Mouse (Mus musculus): ENCODE data around the gene Higd2a.

Higd2a gene

DNA sequence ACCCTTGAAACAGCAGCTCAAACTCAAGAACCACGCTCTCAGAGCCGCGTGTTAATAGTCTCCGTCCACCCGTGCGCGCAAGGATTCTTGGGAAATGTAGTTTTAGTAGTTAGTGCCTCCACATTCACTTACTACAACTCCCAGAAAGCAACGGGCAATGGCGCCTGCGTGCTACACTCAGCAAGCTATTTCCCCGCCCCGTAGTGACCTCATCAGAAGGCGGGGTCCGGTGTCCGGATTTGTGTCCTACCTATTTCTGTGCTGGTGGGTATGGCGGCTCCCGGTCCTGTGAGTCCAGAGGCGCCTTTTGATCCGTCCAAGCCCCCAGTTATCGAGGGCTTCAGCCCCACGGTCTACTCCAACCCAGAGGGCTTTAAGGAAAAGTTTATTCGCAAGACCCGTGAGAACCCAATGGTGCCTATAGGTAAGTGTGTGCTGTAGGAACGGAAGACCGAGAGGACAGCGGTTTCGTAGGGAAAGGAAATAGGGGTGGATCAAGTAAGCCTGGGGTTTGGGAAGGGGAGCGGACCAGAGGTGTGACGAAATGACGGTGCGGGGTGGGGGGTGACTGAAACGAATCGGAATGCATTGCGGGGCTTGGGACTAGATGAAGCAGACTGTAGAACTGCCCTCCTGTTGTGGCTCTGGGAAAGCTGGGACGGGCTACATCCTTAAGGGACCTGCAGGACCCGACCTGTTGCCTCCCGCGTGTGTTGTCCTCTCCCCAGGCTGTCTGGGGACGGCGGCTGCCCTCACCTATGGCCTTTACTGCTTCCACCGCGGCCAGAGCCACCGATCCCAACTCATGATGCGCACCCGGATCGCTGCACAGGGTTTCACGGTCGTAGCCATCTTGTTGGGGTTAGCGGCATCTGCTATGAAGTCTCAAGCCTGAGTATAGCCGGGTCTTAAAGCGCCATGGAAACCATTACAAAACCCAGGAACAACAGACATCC, at the start of gene Higd2a, which contains the start of gene Nop16:
TSS of gene Higd2a (plus strand) at position 212 of the 956 bp plus-strand sequence.
TSS of gene Nop16 (minus strand) at position 95 of the 956 bp plus-strand sequence.
- peak; percentile 96 to 97 for DNase-seq

- DNase-seq, result no peak
Measured at GRCm38 (mm10) chr13:54548036-54548435, 42.0 kb upstream of the Higd2a start.

GRCm38 (mm10) chr13:54556176-54556575, 33.8 kb upstream of the Higd2a start:
- no peak for DNase-seq

DNA sequence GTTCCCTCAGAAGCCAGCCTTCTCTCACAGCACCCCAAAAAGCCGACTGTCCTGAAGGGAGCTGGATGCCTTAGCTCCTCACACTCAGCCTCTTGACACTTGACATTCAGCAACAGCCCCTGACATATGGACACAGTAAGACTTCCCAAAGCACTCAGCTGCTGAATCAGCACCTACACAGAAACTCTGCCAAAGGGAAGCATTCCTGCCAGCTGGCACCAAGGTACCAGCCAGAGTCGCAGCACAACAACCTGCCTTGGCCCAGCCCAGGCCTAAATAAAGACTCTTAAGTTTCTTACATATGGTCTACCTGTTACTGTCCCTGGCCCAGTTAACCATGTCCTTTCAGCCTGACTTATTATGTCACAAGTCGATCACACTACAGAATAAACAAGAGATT, 33.2 kb upstream of the Higd2a start:
- peak; percentile 94 to 96 for DNase-seq

- no peak for DNase-seq
Measured at GRCm38 (mm10) chr13:54557652-54558051, 32.4 kb upstream of the Higd2a start.

- DNase-seq, result no peak
Measured at GRCm38 (mm10) chr13:54559656-54560055, 30.4 kb upstream of the Higd2a start.

DNA sequence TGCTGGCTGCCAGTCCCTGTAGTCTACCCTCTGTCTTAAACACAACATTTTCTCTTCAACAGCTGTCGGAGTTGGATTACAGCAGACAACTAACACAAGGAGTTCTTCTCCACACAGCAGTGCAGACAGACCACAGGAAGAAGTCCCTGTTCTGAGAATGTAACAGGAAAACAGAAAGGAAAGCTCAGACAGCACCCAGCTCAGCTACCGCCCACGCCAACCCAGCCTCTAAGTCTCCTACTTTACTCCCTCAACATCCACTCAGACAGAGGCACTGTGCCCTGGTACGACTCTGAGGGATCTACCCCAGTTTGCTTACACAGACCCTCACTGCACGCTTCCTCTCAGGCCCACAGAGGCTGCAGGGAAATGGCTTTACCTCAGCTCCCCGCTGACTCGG, 29.4 kb upstream of the Higd2a start:
- no peak for DNase-seq

DNA sequence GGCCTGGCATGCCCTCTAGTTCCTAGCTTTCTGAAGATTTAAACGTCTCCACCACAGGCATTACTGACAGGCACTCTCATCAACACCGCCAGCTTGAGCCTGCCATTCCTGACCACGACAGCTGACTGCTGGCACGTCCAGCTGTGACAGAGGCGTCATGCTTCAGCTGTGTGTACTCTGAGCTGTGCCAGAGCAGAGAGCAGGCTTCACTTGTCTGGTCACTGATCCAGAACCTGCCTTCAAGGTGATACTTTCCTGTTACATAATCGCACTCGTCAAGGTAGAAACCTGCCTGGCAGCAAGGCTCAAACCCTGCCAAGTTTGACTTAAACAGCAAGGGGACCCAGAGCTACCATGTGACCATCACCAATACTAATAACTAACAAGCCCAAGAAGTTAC, 27.4 kb upstream of the Higd2a start:
- DNase-seq, result no peak

DNA sequence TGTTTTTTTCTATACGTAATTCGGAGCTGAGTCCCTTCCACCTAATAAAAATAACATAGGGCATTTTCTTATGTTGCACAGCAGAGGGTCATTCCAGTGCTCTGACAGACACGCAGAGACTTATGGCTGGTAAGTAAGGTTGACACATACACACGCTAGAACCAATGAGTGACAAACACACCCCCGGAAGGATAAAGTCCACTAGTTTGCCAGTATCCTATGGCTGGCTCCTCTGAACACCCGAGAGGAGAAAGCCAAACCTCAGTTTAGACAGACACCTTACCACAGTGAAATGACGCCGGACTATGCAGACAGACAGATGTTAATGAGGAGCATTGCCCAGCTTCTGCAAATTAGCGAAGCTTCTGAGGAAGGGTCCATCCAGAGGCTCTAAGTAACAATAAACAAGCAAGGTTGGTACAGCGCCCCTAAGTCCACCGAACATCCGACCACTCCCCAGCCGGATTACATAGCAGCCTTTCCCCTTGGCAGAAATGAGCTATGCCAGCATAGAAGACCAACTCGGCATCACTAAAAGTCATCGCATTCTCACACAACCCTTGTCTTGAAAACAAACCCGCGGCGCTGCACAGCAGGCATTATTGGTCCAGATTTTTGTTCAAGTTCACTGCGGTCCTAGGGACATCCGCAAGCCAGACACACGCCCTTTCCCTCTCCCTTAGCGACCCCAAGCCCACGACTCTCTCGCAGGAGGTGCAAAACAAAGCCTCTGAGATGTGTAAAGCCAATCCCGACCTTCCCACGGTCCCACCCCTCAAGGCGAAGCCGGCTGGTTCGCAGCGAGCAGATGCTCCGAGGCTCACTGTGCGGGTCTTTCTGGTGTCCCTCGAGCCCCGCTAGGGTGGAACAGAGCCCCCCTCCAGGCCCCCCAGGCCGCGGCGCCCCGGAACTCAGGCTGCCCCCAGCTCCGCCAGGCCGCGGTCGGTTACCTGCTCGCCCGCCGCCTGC, 25.5 kb upstream of the Higd2a start:
- DNase-seq, result peak in 1 of 2 experiments; percentile 45

- DNase-seq, result peak; percentile 97
Measured at GRCm38 (mm10) chr13:54565201-54565581, 24.8 kb upstream of the Higd2a start, which contains the start of gene 4833439L19Rik. Gene 4833439L19Rik (minus strand): TSS chr13:54565435.

DNA sequence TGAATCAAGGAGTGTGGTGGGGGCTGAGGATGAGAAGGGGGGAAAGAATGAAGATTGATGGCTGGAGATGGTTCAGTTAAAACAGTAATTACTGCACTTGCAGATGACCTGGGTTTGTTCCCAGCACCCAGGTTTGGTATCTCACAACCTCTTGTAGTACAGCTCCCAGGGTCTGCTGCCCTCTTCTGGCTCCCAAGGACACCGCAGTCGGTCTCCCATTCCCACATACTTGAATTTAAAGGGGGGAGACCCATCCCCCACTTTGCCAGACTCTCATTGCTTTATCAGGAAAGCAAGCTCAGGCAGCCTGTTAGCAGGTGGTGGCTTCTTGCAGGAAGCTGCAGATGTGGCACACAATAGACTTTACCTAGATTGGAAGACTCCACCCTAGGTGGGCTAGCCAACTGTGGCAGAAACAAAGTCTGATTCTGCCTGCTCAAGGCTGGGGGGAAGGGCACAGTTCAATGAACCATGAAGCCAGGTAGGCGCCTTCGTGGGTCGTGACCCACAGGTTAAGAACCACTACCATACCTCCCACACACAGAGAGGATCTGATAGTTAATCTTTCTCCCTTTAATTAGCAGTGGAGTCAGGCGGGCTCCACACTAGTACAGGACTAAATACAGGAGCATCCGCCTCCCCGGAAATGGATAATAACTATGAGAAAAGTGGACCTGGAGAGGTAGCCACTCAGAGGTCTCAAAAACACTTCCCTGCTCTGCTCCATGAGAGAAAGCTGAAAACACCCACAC, 24.2 kb upstream of the Higd2a start:
- peak; percentile 71 to 80 for DNase-seq

GRCm38 (mm10) chr13:54568380-54568779, 21.6 kb upstream of the Higd2a start:
- DNase-seq, result no peak

GRCm38 (mm10) chr13:54569282-54569681, 20.7 kb upstream of the Higd2a start:
- no peak for DNase-seq

- no peak for DNase-seq
Measured at GRCm38 (mm10) chr13:54570736-54571135, 19.3 kb upstream of the Higd2a start.

DNA sequence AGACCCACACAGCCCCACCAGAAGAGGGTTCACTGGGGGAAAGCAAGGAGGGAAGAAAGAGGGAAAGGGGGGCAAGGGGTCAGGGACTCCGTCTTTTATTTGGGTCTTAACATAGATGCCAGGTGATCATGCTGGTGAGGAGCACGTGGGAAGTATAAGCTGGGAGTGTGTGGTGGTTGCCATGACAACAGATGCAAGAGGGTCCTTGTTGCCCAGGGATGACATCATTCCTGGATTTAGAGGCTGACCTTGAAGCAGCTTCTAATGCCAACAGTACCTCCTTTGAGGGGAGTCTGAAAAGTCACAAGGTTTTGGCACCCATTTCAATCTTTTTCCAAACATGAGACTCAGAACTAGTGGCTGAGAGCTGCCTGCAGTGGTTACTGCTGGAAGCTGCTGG, 18.4 kb upstream of the Higd2a start:
- DNase-seq, result no peak

DNA sequence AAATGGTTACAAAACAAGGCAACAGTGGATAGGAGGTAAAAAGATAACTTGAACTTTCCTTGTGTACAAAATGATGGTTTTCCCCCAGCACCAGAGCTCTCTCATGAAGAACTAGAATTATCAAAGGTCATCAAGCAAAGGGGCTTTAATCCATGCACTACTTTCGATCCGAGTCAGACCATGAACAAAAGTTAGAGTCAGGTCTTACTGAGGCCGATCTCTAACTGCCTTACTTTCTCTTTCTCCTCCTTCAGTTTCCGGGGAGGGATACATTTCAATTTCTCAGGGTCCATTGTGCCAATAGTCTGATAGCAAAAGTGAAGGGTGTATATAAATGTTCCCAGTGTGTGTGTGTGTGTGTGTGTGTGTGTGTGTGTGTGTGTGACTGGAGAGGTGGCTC, 17.4 kb upstream of the Higd2a start:
- no peak for DNase-seq

- DNase-seq, result peak; percentile 80 to 85
Measured at GRCm38 (mm10) chr13:54574854-54575481, 15.0 kb upstream of the Higd2a start, which contains the start of gene Arl10. Gene Arl10 (plus strand): TSS chr13:54575015.

DNA sequence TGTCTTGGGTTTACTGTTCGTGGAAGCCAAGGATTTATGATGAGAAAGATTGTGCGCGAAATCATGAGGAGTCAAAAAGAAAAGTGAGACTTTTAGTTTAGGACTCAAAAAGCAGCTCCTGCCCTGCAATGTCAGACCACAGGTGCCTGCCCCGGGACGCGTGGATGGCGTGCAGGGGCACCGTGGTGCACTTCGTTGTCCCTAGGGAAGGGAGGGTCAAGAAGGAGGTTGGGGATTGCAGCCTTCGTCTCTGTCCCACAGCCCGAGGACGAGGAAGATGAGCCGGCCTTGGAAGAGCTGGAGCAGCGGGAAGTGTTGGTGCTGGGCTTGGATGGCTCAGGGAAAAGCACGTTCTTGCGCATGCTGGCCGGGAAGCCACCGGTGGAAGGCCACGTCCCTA, 14.5 kb upstream of the Higd2a start:
- no peak for DNase-seq

DNA sequence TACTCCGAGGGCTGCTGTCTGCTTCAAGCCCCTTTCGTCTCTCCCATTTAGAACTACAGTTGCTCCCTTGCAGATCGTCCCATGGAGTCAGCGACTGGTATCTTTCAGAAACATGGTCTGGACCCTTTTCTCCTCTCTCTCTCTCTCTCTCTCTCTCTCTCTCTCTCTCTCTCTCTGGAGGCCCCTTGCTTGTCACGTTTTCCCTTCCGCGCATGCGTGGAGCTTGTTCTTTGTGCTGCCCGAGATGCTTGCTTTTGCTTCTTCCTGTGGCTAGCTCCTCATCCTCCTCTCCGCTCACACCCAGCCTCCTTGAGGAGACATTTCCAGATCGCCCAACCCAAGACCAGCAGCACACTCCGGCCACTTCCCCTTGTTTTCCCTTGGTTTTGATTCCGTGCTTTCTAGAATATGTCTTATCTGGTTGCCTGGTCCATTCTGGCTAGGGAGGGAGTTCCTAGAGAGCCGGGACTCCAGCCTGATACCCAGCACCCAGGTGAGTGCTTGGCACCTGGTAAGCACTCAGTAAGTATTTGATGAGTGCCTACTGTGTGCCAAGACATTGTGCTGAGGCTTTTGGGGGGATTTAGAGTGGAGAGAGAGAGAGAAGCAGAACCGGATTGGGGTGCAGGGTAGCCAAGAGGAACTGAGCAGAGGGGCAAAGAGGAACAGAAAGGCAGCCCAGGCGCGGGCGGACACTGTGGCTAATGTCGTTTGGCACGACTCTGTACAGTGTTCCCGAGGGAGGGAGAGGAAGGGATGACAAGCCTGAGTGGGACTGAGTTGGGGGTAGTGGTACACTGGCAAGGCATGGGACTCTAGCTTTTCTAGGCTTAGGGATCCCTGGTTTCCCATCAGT, 12.1 kb upstream of the Higd2a start:
- DNase-seq, result no peak

DNA sequence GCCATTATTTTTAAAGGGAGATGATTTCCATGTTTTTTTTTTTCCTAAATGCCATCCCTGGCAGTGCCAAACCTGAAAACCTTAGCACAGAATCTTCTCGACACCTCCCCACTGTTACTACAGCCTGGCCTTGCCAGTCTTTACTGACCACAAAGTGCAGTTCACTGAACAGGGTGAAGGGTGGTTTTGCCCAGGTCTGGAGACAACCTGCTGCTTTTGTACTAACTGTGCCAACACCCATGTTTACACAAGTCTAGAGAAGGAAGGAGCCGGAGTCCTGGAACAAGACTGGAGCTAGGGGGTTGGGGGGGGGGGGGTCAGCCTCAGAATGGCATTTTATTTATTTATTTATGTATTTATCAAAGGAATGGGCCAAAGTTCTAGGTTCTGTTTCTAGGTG, 8.6 kb upstream of the Higd2a start:
- DNase-seq, result no peak

DNA sequence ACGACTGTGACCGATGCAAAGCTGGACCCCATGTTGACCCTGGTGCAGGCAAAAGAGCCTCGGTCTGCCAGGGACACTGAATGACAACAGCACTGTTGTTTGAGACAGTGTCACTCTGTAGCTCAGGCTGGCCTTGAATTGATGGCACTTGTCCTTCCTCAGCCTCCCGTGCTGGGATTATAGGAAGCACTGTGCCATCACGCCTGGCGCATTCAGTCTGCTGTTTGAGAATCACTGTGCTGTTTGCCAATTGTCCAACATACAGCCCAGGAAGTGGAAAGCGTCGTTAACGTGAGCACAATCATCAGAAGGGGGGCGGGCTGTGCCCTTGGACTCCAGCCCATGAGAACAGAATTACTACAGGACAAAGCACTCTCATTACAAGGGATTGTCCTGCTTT, 7.9 kb upstream of the Higd2a start:
- no peak for DNase-seq

All from cerebellum, postnatal 14 days (tissue).